Mouse (Mus musculus) neutrophil, adult 65 days (primary cell): ENCODE measurements around the gene Gm7298. TPM values are rescaled to one million over a fixed set of nuclear protein-coding genes. Genes with fewer than 3 reads are reported as not detected.

ENCODE experiments used
- total RNA-seq: library from RNA; stranded (reverse); gene quantifications from 2 replicates; pipeline ENCODE4 v1.2.4, GENCODE M21; 2023

Gene Gm7298
- not detected in 2 replicates for total RNA-seq

GRCm38 (mm10) chr6:121732632-121733031 lies at the start of gene Gm7298:
TSS of gene Gm7298 (plus strand) at chr6:121732932.

GRCm38 (mm10) chr6:121838271-121838670 lies 105.5 kb downstream of the Gm7298 start, which contains the start of gene Mug1:
TSS of gene Mug1 (plus strand) at chr6:121838541.

Other genes starting within 250 kb of the Gm7298 start
- not detected in 2 replicates for gene A2m, start 97.6 kb upstream of the Gm7298 start, total RNA-seq
- not detected in 2 replicates for gene Mug1, start 105.6 kb downstream of the Gm7298 start, total RNA-seq